Mouse (Mus musculus) limb, embryonic 15.5 days (tissue): ENCODE measurements around the gene Olfr521. TPM values are rescaled to one million over a fixed set of nuclear protein-coding genes. Genes with fewer than 3 reads are reported as not detected.
"Not testable (repeated sequence)": the region's sequence is repeated elsewhere in the genome, so short reads cannot be mapped to it uniquely, and the experiment has no call there.

Source experiments
- ATAC-seq: fragments of 200-750 bp; cut with Nextera tagmentation; 2 replicates; pipeline ENCODE4 v1.8.0; 2017; ENCODE audit warnings: low read depth, moderate TSS enrichment; ENCODE audit not compliant: insufficient number of reproducible peaks, low FRiP score, low TSS enrichment
- H3K27ac ChIP-seq: fragments of 300-500 bp; sonication (generic); 2 replicates; pipeline ENCODE4 v1.5.1; 2015; ENCODE audit warnings: moderate library complexity, mild to moderate bottlenecking, inconsistent platforms
- H3K27me3 ChIP-seq: fragments of 300-500 bp; sonication (generic); 2 replicates; pipeline ENCODE4 v1.6.1; 2015; ENCODE audit warnings: inconsistent platforms
- H3K36me3 ChIP-seq: fragments of 300-500 bp; sonication (generic); 2 replicates; pipeline ENCODE4 v1.6.1; 2015; ENCODE audit warnings: inconsistent platforms
- H3K4me1 ChIP-seq: fragments of 300-500 bp; sonication (generic); 2 replicates; pipeline ENCODE4 v1.6.1; 2015; ENCODE audit warnings: inconsistent platforms
- H3K4me2 ChIP-seq: fragments of 300-500 bp; sonication (generic); 2 replicates; pipeline ENCODE4 v1.6.1; 2015; ENCODE audit warnings: mild to moderate bottlenecking, inconsistent platforms
- H3K4me3 ChIP-seq: fragments of 300-500 bp; sonication (generic); 2 replicates; pipeline ENCODE4 v1.5.1; 2015; ENCODE audit warnings: mild to moderate bottlenecking, inconsistent platforms
- H3K9ac ChIP-seq: fragments of 300-500 bp; sonication (generic); 2 replicates; pipeline ENCODE4 v1.6.1; 2015; ENCODE audit warnings: inconsistent platforms
- H3K9me3 ChIP-seq: fragments of 300-500 bp; sonication (generic); 2 replicates; pipeline ENCODE4 v1.6.1; 2016; ENCODE audit warnings: inconsistent platforms
- WGBS: fragments of 180-500 bp; shearing (Covaris S2); methylation state at CpG from one replicate; pipeline ENCODE4 v1.1.7; 2015; 5-methylcytosine and 5-hydroxymethylcytosine counted together
- polyA plus RNA-seq: library from polyadenylated mRNA; unstranded; fragments of >200 nt; fragmentation: Nextera tagmentation; extraction: Ambion mirVana; gene quantifications from 2 replicates; pipeline ENCODE4 v1.2.1, GENCODE M21; 2015

Gene Olfr521
- not detected in 2 replicates for polyA plus RNA-seq

DNA sequence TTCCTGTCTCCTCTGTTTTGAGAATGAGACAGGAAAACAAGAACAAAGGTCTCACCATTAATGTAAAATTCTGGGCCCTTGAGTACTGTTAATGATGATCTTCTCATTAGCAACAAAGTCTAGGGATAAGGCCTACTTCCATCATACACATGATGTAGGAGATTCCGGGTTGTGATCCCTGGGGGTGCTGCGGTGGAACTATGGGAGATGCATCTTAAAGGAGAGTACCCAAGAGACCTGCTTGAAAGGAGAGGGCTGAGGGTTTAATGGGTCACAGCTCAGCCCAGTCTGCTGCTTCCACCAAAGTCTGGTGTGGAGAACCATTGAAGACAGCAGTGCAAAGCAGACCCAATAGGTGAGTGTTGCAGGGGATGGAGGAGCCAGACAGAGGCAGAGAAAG, at the start of gene Olfr521:
Gene Olfr521 (plus strand): TSS at position 301 of the 400 bp plus-strand sequence.
- Histone ChIP-seq H3K9me3 (peaks cover 5% of the 10 kb centered on the region), H3K4me3 (no peak within 1 kb of the TSS), H3K27me3 (no peaks in the 10 kb centered on the region), H3K36me3 (no peaks in the 10 kb centered on the region), H3K4me1 (no peaks in the 10 kb centered on the region), H3K9ac (no peak within 1 kb of the TSS), H3K4me2 (no peak within 1 kb of the TSS), H3K27ac (no peak within 1 kb of the TSS)
- ATAC-seq, result no peak
- WGBS, result 82% methylated on average over 2 of the region's 2 CpGs

DNA sequence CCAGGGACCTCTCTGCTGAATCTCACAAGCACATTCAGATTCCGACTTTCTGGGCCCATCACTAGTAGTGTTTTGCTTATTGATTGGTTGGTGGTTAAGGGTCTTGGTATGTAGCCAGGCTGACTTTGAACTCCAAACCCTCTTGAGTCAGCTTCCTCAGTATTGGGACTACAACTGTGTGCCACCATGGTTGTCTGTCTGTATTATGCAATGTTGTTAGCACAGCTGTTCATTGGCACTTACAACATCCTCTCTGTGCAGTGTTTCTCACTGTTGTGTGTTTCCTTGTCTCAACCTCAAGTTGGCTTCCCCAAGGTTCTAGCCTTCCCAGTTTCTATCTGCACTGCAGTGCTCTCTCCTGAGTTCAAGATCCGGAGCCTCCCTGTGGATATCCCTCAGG, 46.8 kb upstream of the Olfr521 start:
- no peak overlapping the region for H3K4me2 ChIP-seq
- H3K4me1 ChIP-seq, result no peaks in the 10 kb centered on the region
- H3K27ac ChIP-seq, result no peak overlapping the region
- H3K27me3 ChIP-seq, result no peaks in the 10 kb centered on the region
- H3K9me3 ChIP-seq, result no peaks in the 10 kb centered on the region
- ATAC-seq, result no peak
- H3K9ac ChIP-seq, result no peak overlapping the region
- H3K4me3 ChIP-seq, result no peak overlapping the region
- no peaks in the 10 kb centered on the region for H3K36me3 ChIP-seq
- WGBS, result 70% methylated on average over 2 of the region's 2 CpGs

DNA sequence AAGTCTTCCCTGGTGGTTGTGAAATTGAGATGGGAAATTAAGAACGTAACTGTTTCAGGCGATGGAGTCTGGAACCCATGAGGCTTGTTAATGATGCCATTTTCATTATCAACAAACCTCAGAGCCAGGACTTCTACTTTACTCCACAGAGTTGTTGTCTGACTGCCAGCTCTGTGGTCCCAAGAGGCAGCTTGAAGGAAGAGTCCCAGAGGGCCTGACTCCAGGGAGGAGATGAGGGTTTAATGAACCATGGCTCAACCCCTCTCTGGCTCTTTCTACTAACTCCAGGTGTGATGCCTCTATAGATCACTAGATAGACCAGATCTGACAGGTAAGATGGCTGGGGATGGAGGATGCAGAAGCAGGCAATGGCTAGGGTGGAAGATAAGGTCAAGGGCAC, 33.3 kb upstream of the Olfr521 start, which contains the start of gene Olfr520:
Gene Olfr520 (plus strand): TSS at position 301 of the 400 bp plus-strand sequence.
- Histone ChIP-seq H3K4me3 (no peak within 1 kb of the TSS), H3K4me2 (no peak within 1 kb of the TSS), H3K36me3 (no peaks in the 10 kb centered on the region), H3K27ac (no peak within 1 kb of the TSS), H3K4me1 (no peaks in the 10 kb centered on the region), H3K27me3 (no peaks in the 10 kb centered on the region), H3K9me3 (no peaks in the 10 kb centered on the region), H3K9ac (no peak within 1 kb of the TSS)
- whole genome bisulfite sequencing, result 87% methylated on average over 2 of the region's 2 CpGs
- no peak for ATAC-seq

- Histone ChIP-seq H3K36me3 (no peaks in the 10 kb centered on the region), H3K27ac (no peak overlapping the region), H3K9ac (no peak overlapping the region), H3K9me3 (no peaks in the 10 kb centered on the region), H3K4me3 (no peak overlapping the region), H3K27me3 (no peaks in the 10 kb centered on the region), H3K4me1 (no peaks in the 10 kb centered on the region), H3K4me2 (no peak overlapping the region)
- no peak for ATAC-seq
- 96% methylated on average over 2 of the region's 2 CpGs for WGBS
Measured at GRCm38 (mm10) chr7:99734612-99735011, 28.7 kb upstream of the Olfr521 start.

DNA sequence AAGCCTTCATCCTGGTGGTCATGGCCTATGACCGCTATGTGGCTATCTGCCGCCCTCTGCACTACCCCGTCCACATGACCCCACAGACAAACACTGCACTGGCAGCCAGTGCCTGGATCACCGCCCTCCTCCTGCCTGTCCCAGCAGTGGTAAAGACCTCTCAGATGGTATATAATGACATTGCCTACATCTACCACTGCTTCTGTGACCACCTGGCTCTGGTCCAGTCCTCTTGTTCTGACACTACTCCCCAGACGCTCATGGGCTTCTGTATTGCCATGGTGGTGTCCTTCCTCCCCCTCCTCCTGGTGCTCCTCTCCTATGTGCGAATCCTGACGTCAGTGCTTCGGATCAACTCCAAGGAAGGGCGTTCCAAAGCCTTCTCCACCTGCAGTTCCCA, 27.8 kb upstream of the Olfr521 start:
- not testable (repeated sequence) for H3K36me3 ChIP-seq, H3K27ac ChIP-seq, H3K4me2 ChIP-seq, H3K9ac ChIP-seq, H3K9me3 ChIP-seq, ATAC-seq, H3K4me3 ChIP-seq, H3K4me1 ChIP-seq, H3K27me3 ChIP-seq
- 95% methylated on average over 9 of the region's 9 CpGs for WGBS

- H3K9me3 ChIP-seq, result no peaks in the 10 kb centered on the region
- no peak for ATAC-seq
- H3K9ac ChIP-seq, result no peak overlapping the region
- WGBS, result 70% methylated on average over 9 of the region's 9 CpGs
- H3K4me1 ChIP-seq, result no peaks in the 10 kb centered on the region
- no peak overlapping the region for H3K27ac ChIP-seq
- H3K27me3 ChIP-seq, result no peaks in the 10 kb centered on the region
- no peak overlapping the region for H3K4me3 ChIP-seq
- H3K36me3 ChIP-seq, result no peaks in the 10 kb centered on the region
- no peak overlapping the region for H3K4me2 ChIP-seq
Measured at GRCm38 (mm10) chr7:99739276-99739675, 24.0 kb upstream of the Olfr521 start.

DNA sequence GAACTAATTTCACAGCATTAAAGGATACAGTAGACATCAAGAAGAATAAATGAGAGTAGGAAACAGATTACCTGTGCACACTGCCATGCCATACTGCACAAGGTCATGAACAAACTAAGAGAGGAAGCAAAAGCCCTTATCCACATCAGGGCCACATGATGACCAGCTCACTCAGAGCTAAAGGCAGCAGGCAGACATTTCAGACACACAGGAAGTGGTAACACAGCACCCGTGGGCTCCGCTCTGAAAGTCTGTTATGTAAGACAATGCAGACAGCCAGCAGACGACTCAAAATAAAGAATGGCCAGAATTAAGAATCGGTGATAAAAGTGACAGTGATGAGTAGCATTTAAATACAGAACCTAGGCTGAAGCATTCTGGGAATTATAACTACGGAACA, 18.1 kb downstream of the Olfr521 start:
- H3K4me1 ChIP-seq, result no peaks in the 10 kb centered on the region
- no peak overlapping the region for H3K27ac ChIP-seq
- H3K9ac ChIP-seq, result no peak overlapping the region
- WGBS, result 75% methylated on average over 5 of the region's 5 CpGs
- no peak overlapping the region for H3K4me3 ChIP-seq
- no peak for ATAC-seq
- H3K9me3 ChIP-seq, result no peaks in the 10 kb centered on the region
- no peak overlapping the region for H3K4me2 ChIP-seq
- no peaks in the 10 kb centered on the region for H3K36me3 ChIP-seq
- no peaks in the 10 kb centered on the region for H3K27me3 ChIP-seq

DNA sequence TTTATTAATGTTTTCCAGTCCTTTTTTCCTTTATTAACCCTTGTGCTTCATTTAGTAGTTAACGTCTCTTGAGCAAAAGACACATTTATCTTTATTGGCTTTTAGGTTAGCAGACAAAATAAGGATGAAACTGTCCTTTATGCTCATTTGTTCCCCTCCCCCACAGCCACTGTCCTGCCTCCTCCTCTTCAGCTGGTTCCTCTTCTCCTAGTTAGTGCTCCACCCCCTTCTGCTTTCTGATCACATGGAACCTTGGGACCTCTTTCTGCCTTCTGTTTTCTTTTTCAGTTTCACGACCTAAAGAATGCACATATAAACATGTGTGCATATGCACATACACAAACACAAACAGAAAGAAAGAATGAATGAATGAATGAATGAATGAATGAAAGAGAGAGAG, 18.6 kb downstream of the Olfr521 start:
- Histone ChIP-seq H3K9ac (no peak overlapping the region), H3K4me3 (no peak overlapping the region), H3K27me3 (no peaks in the 10 kb centered on the region), H3K4me1 (no peaks in the 10 kb centered on the region), H3K4me2 (no peak overlapping the region), H3K36me3 (no peaks in the 10 kb centered on the region), H3K9me3 (no peaks in the 10 kb centered on the region), H3K27ac (no peak overlapping the region)
- 69% methylated on average over 2 of the region's 2 CpGs for WGBS
- ATAC-seq, result no peak

GRCm38 (mm10) chr7:99783421-99783820, 20.1 kb downstream of the Olfr521 start:
- 83% methylated on average over 7 of the region's 7 CpGs for WGBS
- Histone ChIP-seq H3K27me3 (no peaks in the 10 kb centered on the region), H3K4me1 (peaks cover 8% of the 10 kb centered on the region; the same call in 1 of the 2 replicates), H3K9me3 (no peaks in the 10 kb centered on the region), H3K4me2 (no peak overlapping the region), H3K27ac (no peak overlapping the region), H3K4me3 (no peak overlapping the region), H3K36me3 (no peaks in the 10 kb centered on the region), H3K9ac (no peak overlapping the region)
- no peak for ATAC-seq

GRCm38 (mm10) chr7:99785553-99785952, 22.2 kb downstream of the Olfr521 start:
- H3K27me3 ChIP-seq, result no peaks in the 10 kb centered on the region
- no peaks in the 10 kb centered on the region for H3K36me3 ChIP-seq
- no peak overlapping the region for H3K4me3 ChIP-seq
- H3K9me3 ChIP-seq, result no peaks in the 10 kb centered on the region
- H3K4me2 ChIP-seq, result no peak overlapping the region
- 84% methylated on average over 3 of the region's 3 CpGs for WGBS
- H3K9ac ChIP-seq, result no peak overlapping the region
- peaks cover 11% of the 10 kb centered on the region; the same call in 1 of the 2 replicates for H3K4me1 ChIP-seq
- no peak overlapping the region for H3K27ac ChIP-seq
- no peak for ATAC-seq

GRCm38 (mm10) chr7:99786774-99787173, 23.5 kb downstream of the Olfr521 start:
- H3K4me3 ChIP-seq, result no peak overlapping the region
- H3K36me3 ChIP-seq, result no peaks in the 10 kb centered on the region
- no peaks in the 10 kb centered on the region for H3K27me3 ChIP-seq
- WGBS, result 90% methylated on average over 3 of the region's 3 CpGs
- no peak overlapping the region for H3K4me2 ChIP-seq
- no peak for ATAC-seq
- H3K27ac ChIP-seq, result no peak overlapping the region
- H3K4me1 ChIP-seq, result peaks cover 11% of the 10 kb centered on the region; the same call in 1 of the 2 replicates
- H3K9ac ChIP-seq, result no peak overlapping the region
- H3K9me3 ChIP-seq, result no peaks in the 10 kb centered on the region

DNA sequence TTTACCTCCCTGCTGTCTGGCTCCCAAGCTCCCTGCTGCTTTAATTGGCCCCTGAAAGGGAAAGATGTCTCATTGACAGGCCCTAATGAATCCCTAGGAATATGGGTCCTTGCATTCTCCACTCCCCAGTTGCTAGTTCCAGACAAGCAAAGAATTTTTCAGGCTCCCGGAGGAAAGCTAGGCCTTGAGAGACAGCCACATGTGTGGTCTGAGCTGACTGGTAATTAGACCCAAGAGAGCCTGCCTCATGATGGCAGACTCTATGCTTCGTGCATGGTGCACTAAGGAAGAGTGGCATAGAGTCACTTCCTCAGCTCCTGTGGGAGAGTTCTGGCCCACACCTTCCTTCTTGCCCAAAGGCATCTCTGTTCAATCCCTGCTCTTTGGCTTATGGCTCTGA, 24.6 kb downstream of the Olfr521 start:
- Histone ChIP-seq H3K4me2 (no peak overlapping the region), H3K27me3 (no peaks in the 10 kb centered on the region), H3K9ac (no peak overlapping the region), H3K27ac (no peak overlapping the region), H3K36me3 (no peaks in the 10 kb centered on the region), H3K9me3 (no peaks in the 10 kb centered on the region), H3K4me1 (peaks cover 11% of the 10 kb centered on the region; the same call in 1 of the 2 replicates), H3K4me3 (no peak overlapping the region)
- WGBS, result 20% methylated on average over 2 of the region's 2 CpGs
- no peak for ATAC-seq

DNA sequence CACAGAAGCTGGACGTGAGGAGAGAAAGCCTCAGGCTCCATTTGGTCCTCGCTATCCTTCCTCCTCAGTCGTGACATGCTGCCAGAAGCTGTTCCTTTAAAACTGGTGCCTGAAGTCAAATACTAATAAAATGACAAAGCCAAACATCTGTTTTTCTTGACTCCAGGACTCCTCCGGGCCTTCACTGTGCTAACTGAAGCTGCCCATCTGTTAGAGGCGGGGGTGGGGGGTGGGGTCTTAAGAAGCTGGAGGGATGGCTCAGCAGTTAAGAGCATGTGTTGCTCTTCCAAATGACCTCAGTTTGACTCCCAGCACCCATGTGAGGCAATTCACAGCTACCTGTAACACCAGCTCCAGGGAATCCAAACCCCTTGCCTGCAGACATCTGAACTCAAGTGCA, 25.3 kb downstream of the Olfr521 start:
- no peaks in the 10 kb centered on the region for H3K9me3 ChIP-seq
- H3K27me3 ChIP-seq, result no peaks in the 10 kb centered on the region
- H3K9ac ChIP-seq, result no peak overlapping the region
- 8% methylated on average over 5 of the region's 5 CpGs for WGBS
- no peak for ATAC-seq
- H3K27ac ChIP-seq, result no peak overlapping the region
- peaks cover 11% of the 10 kb centered on the region; the same call in 1 of the 2 replicates for H3K4me1 ChIP-seq
- H3K36me3 ChIP-seq, result no peaks in the 10 kb centered on the region
- no peak overlapping the region for H3K4me2 ChIP-seq
- H3K4me3 ChIP-seq, result no peak overlapping the region
